Mouse (Mus musculus): ENCODE results near the gene Cenpa. TPM values are rescaled to one million over a fixed set of nuclear protein-coding genes. Genes with fewer than 3 reads are reported as not detected.
A peak's percentile ranks its signal among the peaks of the same experiment; 100 is the strongest.
"Not testable (repeated sequence)": the region's sequence is repeated elsewhere in the genome, so short reads cannot be mapped to it uniquely, and the experiment has no call there.

Cenpa gene
- polyA plus RNA-seq, 1 experiment from 2014 or later = 372 TPM

DNA sequence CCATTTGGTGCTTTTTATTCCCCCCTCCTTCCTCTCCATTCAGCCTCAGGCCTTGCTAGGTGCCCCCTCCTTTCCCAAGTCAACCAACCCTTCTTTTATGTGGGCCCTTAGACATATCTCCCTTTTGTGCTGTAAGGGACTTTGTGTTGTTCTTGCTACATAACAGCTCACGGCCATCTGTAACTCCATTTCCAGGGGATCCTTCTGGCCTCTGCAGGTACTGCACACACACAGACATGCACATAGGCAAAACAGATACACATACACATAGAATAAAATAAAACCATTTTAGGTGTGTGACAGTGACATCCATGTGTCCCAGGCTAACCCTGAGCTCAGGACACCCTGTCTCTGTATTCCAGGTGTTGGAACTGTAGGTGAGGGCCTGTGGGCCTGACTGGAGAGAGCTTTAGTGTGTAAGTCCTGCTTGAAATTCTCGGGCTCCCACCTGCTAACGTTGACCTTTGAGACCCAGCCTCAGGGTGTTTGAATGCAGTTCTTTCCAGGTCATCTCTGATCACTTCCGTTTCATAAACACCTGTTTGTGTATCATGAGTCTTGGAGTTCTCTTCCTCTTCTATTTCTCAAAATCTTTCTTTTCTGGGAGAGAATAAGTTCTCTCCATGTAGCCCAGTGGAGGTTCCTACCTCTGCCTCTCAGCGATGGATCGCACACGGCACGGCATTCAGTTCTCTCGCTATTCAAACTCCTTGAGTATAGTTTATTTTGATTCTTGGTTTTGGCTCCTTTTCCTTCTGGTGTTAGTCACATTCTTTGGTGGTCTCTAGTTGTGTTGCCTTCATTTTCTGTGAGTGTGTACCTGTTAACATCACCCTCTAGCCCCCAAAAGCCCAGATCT is 2.3 kb downstream of the Cenpa start:
- 93% methylated on average over 9 of the region's 9 CpGs for WGBS
- H3K4me3 ChIP-seq = peak overlapping the region; percentile 82
- H3K4me1 ChIP-seq = peaks cover 20% of the 10 kb centered on the region
- no peaks in the 10 kb centered on the region for H3K27me3 ChIP-seq (ENCODE audit: insufficient read depth, poor library complexity, severe bottlenecking)
- DNase-seq (ENCODE audit: low spot score) = no peak
- peaks cover 57% of the 10 kb centered on the region for H3K36me3 ChIP-seq
- H3K27ac ChIP-seq = no peak overlapping the region
- H3K9me3 ChIP-seq = no peaks in the 10 kb centered on the region

DNA sequence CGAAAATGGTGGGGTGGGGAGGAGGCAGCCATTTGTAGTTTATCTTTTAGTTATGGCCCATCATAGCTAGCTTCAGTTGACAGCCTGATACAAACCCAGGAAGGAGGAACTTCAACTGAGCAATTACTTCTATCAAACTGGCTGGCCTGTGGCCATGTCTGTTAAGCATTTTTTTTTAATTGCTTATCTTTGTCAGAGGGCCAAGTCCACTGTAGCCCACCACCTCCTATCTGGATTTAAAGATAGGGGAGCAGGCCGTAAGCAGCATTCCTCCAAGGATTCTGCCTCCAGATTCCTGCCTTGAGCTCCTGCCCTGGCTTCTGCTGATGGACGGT is 2.9 kb downstream of the Cenpa start:
- no peak for DNase-seq (ENCODE audit: low spot score)
- Histone ChIP-seq H3K4me1 (peaks cover 20% of the 10 kb centered on the region), H3K4me3 (0 out of 2 replicates have a peak overlapping the region, but pooled peaks have one; percentile 8), H3K27ac (no peak overlapping the region), H3K9me3 (no peaks in the 10 kb centered on the region), H3K27me3 (ENCODE audit: insufficient read depth, poor library complexity, severe bottlenecking) (no peaks in the 10 kb centered on the region), H3K36me3 (peaks cover 63% of the 10 kb centered on the region)
- WGBS = 66% methylated on average over 3 of the region's 3 CpGs

DNA sequence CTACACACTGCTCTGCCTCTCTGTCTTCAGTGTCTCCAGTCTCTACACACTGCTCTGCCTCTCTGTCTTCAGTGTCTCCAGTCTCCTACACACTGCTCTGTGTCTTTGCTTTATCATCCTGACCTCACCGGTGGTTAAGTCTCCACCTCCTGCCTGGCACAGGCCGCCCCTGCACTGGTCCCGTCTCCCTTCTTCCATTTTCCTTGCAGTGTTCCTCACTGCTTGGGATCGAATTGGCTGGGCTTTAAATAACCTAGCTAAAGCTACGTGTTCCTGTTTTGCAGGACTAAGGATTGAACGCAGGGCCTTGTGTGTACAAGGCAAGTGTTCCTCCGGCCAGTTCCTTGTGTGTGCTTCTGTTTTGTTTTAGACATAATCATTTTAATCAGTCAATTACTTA is 3.5 kb downstream of the Cenpa start:
- WGBS = 82% methylated on average over 7 of the region's 7 CpGs
- Histone ChIP-seq H3K4me3 (no peak overlapping the region), H3K27ac (no peak overlapping the region), H3K9me3 (no peaks in the 10 kb centered on the region), H3K4me1 (peaks cover 20% of the 10 kb centered on the region), H3K27me3 (ENCODE audit: insufficient read depth, poor library complexity, severe bottlenecking) (no peaks in the 10 kb centered on the region), H3K36me3 (peaks cover 67% of the 10 kb centered on the region)
- no peak for DNase-seq (ENCODE audit: low spot score)

DNA sequence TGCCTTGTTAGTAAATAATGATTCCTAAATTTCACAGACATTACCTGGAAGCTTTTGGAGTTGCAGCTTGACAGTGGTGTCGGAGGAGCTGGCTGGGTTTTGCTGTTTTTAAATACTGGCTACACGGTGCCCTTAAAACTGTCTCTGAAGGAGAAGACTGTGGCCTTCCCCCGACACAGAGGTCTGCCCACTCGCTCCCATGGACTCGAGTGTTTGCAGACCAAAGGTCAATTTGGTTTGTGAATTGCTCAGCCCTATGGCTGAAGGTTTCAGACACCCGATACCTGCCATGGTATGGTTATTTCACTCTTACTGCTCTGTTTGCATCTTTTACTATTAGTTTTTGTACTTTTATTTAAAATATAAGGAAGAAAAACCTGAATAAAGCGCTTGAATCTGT is 7.4 kb downstream of the Cenpa start:
- no peak for DNase-seq (ENCODE audit: low spot score)
- Histone ChIP-seq H3K4me1 (peaks cover 6% of the 10 kb centered on the region; the same call in 1 of the 2 replicates), H3K27ac (no peak overlapping the region), H3K36me3 (peaks cover 81% of the 10 kb centered on the region), H3K4me3 (no peak overlapping the region), H3K9me3 (no peaks in the 10 kb centered on the region), H3K27me3 (ENCODE audit: insufficient read depth, poor library complexity, severe bottlenecking) (no peaks in the 10 kb centered on the region)
- WGBS = 83% methylated on average over 7 of the region's 7 CpGs

DNA sequence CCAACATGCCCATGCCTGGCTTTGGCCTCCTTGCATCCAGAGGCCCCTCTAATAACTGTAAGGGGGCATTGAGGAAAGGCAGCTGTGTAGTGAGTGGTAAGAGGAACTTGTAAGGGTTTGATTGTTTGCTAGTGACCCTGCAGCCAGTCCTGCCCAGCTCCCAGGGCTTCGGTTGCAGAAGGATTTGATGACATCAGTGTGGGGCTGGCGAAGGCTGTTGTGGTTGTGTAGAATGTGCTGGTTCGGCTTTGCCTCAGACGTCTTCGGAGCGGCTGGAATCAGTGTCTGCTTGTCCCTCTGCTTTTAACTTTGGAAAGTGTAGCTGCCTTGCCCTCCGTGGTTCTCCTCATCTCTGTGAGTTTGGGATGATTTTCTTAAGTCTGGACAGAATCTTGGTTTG is 10.2 kb downstream of the Cenpa start:
- Histone ChIP-seq H3K4me1 (no peaks in the 10 kb centered on the region), H3K4me3 (no peak overlapping the region), H3K36me3 (peaks cover 53% of the 10 kb centered on the region), H3K27ac (no peak overlapping the region), H3K9me3 (no peaks in the 10 kb centered on the region), H3K27me3 (ENCODE audit: insufficient read depth, poor library complexity, severe bottlenecking) (no peaks in the 10 kb centered on the region)
- 84% methylated on average over 7 of the region's 7 CpGs for WGBS
- no peak for DNase-seq (ENCODE audit: low spot score)

DNA sequence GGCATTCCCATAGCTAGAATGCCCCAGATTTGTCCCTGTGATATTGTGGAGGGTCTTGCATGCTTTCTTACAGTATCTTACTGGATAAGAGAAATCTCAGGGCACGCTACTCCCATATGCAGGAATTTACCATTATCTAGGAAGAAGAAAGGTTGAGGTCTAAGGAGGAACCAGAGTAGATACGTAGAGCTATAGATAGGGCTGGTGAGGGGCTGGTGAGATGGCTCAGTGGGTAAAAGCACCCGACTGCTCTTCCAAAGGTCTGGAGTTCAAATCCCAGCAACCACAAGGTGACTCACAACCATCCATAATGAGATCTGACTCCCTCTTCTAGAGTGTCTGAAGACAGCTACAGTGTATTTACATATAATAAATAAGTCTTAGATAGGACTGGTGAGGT is 11.5 kb downstream of the Cenpa start:
- peaks cover 41% of the 10 kb centered on the region for H3K36me3 ChIP-seq
- DNase-seq (ENCODE audit: low spot score); H3K4me3 ChIP-seq; H3K27ac ChIP-seq; H3K27me3 ChIP-seq (ENCODE audit: insufficient read depth, poor library complexity, severe bottlenecking); H3K9me3 ChIP-seq; H3K4me1 ChIP-seq: not testable (repeated sequence)
- 91% methylated on average over 3 of the region's 3 CpGs for WGBS

DNA sequence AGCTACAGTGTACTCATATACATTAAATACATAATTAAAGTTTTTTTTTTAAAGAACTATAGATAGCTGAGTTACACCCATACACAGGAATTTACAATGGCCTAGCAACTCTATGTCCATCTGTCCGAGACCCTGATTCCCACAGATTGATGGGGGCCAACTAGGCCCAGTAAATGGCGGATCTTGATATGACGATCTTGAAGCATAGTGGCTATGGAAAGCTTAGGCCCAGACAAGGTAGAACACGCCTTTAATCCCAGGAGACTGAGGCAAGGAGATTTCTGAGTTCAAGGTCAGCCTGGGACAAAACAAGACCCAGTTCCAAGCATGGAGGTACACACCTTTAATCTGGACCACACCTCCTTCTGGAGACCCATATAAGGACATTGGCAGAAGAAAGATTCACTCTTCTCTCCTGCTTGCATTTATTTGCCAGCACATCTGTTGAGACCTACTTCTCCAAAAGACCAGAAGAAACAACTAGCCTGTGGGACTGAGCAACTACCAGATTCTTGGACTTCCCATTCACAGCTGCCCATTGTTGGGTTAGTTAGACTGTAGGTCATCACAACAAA is 12.2 kb downstream of the Cenpa start:
- DNase-seq (ENCODE audit: low spot score) = no peak
- WGBS = 93% methylated on average over 4 of the region's 4 CpGs
- H3K27me3 ChIP-seq (ENCODE audit: insufficient read depth, poor library complexity, severe bottlenecking) = no peaks in the 10 kb centered on the region

DNA sequence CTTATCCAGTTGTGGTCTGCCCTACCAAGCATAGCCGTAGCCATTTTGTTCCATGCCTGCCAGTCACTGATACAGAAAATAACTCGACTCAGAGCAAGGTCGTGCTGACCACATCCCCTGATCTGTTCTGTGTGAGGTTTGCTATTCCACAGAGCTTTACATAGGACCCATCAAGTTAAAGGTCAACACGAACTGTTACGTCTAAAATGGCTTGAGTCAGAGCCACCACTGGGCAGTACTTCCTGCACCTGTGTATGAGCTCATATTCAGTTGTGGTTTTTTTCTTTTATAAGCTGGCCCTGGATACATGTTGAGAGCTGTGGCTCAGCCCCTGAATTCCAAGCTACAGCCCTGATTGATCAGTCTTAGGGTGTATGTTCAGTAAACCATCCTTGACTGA is 13.0 kb downstream of the Cenpa start:
- 81% methylated on average over 5 of the region's 5 CpGs for WGBS
- Histone ChIP-seq H3K27me3 (ENCODE audit: insufficient read depth, poor library complexity, severe bottlenecking) (no peaks in the 10 kb centered on the region), H3K36me3 (peaks cover 26% of the 10 kb centered on the region), H3K4me3 (no peak overlapping the region), H3K4me1 (no peaks in the 10 kb centered on the region), H3K9me3 (no peaks in the 10 kb centered on the region), H3K27ac (no peak overlapping the region)
- DNase-seq (ENCODE audit: low spot score) = no peak

More for the DNA sequence above, 12.2 kb downstream of the Cenpa start:
- H3K27ac ChIP-seq = no peak overlapping the region
- H3K4me1 ChIP-seq = no peaks in the 10 kb centered on the region
- H3K4me3 ChIP-seq = no peak overlapping the region
- no peaks in the 10 kb centered on the region for H3K9me3 ChIP-seq
- peaks cover 33% of the 10 kb centered on the region for H3K36me3 ChIP-seq

DNA sequence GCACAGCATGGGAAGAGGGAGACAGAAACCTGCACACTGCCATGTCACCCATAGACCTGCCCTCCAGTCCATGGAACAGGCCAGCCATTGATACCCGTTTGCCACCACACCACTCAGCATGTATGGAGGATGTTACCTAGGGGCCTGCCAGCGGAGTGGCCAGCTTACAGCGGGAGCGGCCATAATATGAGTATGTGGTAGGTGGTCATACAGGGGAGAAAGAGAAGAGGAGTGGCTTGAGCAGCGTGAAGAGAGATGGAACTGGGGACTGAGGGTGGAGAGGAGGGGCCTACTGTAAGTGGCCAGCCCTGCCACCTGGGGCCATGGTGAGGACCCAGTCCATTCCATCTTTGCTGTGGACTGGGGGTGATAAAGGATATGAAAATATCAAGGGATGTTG is 15.4 kb downstream of the Cenpa start:
- no peak for DNase-seq (ENCODE audit: low spot score)
- no peaks in the 10 kb centered on the region for H3K27me3 ChIP-seq (ENCODE audit: insufficient read depth, poor library complexity, severe bottlenecking)
- no peaks in the 10 kb centered on the region for H3K4me1 ChIP-seq
- WGBS = 82% methylated on average over 5 of the region's 5 CpGs
- H3K27ac ChIP-seq = no peak overlapping the region
- no peaks in the 10 kb centered on the region for H3K9me3 ChIP-seq
- H3K36me3 ChIP-seq = 0 out of 2 replicates have a peak, but pooled peaks cover 4% of the 10 kb centered on the region
- H3K4me3 ChIP-seq = no peak overlapping the region

DNA sequence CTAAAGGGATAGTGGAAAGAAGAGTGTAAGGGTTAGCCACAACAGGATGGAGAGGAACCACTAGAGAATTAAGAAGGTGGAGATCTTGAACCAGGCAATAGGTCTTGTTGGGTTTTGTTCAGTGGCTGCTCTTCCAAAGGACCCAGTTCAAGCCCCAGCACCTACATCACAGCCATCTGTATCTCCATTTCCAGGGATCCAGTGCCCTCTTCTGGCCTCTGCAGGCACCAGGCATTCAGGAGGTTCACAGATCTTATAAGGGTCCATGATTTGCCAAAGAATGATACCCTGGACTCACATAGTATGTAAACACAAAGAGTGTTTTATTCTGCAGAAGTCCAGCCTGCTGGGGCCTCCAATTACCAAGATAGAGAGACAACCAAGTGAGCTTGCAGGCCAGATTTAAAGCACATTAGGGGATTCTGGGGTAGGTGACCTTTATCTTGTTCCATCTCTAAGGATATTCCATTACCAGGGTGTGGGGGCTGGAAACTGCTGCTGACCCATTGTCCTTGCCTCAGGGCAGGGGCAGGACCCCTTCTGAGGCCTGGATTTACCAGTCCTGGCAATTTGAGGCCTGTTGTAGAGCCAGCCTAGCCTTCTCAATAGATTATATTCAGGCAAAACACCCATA is 16.5 kb downstream of the Cenpa start:
- no peaks in the 10 kb centered on the region for H3K27me3 ChIP-seq (ENCODE audit: insufficient read depth, poor library complexity, severe bottlenecking)
- 0 out of 2 replicates have a peak, but pooled peaks cover 4% of the 10 kb centered on the region for H3K36me3 ChIP-seq
- no peak for DNase-seq (ENCODE audit: low spot score)
- no peak overlapping the region for H3K27ac ChIP-seq
- no peak overlapping the region for H3K4me3 ChIP-seq
- no peaks in the 10 kb centered on the region for H3K9me3 ChIP-seq
- no peaks in the 10 kb centered on the region for H3K4me1 ChIP-seq

DNA sequence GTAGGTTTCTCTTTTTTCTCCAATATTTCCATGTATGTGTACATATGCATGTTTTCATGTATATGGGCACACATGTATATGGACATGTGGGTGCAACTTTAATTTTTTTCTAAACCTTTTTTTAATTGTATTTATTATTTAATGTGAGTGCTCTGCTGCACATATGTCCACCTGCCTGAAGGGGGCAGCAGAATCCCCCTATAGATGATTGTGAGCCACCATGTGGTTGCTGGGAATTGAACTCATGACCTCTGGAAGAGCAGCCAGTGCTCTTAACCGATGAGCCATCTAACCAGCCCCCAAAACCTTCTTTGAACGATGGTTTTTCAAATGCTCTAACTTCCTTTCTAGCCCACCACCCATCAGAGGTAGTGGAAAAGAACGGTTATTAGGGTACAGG is 17.4 kb downstream of the Cenpa start:
- no peak overlapping the region for H3K4me3 ChIP-seq
- no peak overlapping the region for H3K27ac ChIP-seq
- no peaks in the 10 kb centered on the region for H3K27me3 ChIP-seq (ENCODE audit: insufficient read depth, poor library complexity, severe bottlenecking)
- H3K4me1 ChIP-seq = no peaks in the 10 kb centered on the region
- DNase-seq (ENCODE audit: low spot score) = no peak
- 0 out of 2 replicates have a peak, but pooled peaks cover under 1% of the 10 kb centered on the region for H3K36me3 ChIP-seq
- 75% methylated on average over 3 of the region's 3 CpGs for WGBS
- no peaks in the 10 kb centered on the region for H3K9me3 ChIP-seq

DNA sequence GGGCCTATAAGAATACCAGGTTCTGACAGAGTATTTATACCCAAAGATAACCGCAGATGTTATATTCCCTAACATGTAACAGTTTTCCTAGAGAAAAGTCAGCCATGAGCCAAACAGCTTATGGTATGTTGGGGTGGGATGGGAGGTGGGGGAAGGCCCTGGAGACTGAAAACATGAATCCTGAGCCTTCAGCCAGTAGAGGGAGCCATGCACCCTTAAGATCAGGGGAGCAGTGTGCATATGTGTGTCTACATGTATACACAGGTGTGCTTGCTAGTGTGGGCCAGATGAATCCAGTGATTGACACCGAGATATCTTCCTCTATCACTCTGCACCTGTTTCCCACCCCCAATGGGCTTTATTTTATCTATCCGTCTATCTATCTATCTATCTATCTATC is 20.2 kb downstream of the Cenpa start:
- Histone ChIP-seq H3K4me3 (no peak overlapping the region), H3K27me3 (ENCODE audit: insufficient read depth, poor library complexity, severe bottlenecking) (no peaks in the 10 kb centered on the region), H3K4me1 (no peaks in the 10 kb centered on the region), H3K27ac (no peak overlapping the region), H3K9me3 (no peaks in the 10 kb centered on the region), H3K36me3 (no peaks in the 10 kb centered on the region)
- WGBS = 51% methylated on average over 3 of the region's 3 CpGs
- no peak for DNase-seq (ENCODE audit: low spot score)

DNA sequence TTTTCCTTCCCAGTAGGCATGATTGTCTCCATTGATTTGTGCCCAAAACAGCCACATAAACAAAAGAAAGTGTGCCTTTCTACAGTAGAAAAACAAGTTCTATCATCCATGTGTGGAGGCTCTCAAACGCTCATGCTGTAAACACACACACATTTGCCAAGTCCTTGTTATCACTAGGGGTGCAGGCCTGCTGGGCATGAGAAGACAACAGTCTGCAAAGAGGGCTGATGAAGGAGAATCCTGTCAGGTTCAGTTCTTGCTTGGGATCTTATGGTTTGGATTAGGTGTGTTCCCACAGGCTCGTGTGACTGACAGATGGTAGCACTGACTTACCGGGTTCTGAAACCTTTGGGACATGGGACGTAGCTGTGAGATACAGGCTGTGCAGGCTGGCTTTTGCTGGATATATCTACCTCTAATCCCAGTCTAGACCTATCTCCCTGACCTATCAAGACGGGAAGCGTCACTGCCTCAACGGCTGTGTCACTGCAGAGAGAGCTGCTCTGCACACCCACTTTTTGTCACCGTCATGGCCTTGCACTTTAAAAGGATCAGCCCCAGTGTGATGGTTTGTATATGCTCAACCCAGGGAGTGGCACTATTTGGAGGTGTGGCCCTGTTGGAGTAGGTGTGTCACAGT is 33.9 kb downstream of the Cenpa start:
- no peak overlapping the region for H3K4me3 ChIP-seq
- no peak overlapping the region for H3K27ac ChIP-seq
- 65% methylated on average over 8 of the region's 8 CpGs for WGBS
- no peaks in the 10 kb centered on the region for H3K27me3 ChIP-seq (ENCODE audit: insufficient read depth, poor library complexity, severe bottlenecking)
- peaks cover 15% of the 10 kb centered on the region for H3K4me1 ChIP-seq
- H3K9me3 ChIP-seq = no peaks in the 10 kb centered on the region
- H3K36me3 ChIP-seq = no peaks in the 10 kb centered on the region
- no peak for DNase-seq (ENCODE audit: low spot score)
